Mouse (Mus musculus) erythroblast, embryonic 14.5 days (primary cell): ENCODE results near the gene Defa28. TPM values are rescaled to one million over a fixed set of nuclear protein-coding genes. Genes with fewer than 3 reads are reported as not detected.
"Not testable (repeated sequence)": the region's sequence is repeated elsewhere in the genome, so short reads cannot be mapped to it uniquely, and the experiment has no call there.

Experiments used
- H3K27me3 ChIP-seq: 2 replicates; pipeline ENCODE4 v1.6.1; 2012; ENCODE audit warnings: inconsistent platforms; ENCODE audit not compliant: control insufficient read depth
- H3K36me3 ChIP-seq: 2 replicates; pipeline ENCODE4 v1.6.1; 2012; ENCODE audit warnings: mild to moderate bottlenecking, inconsistent platforms; ENCODE audit not compliant: control insufficient read depth
- H3K4me1 ChIP-seq: 2 replicates; pipeline ENCODE4 v1.6.1; 2012; ENCODE audit warnings: inconsistent platforms; ENCODE audit not compliant: control insufficient read depth
- H3K4me3 ChIP-seq: replicated peaks from 2 replicates; pipeline ENCODE3; 2012; ENCODE audit warnings: moderate library complexity, mild to moderate bottlenecking, inconsistent platforms
- H3K9me3 ChIP-seq: 2 replicates; pipeline ENCODE4 v1.6.1; 2012; ENCODE audit warnings: low read length, inconsistent platforms, mixed read lengths; ENCODE audit not compliant: control insufficient read depth
- polyA plus RNA-seq: library from polyadenylated mRNA; stranded (reverse); fragments of >175 nt; gene quantifications from 2 replicates; pipeline ENCODE4 v1.2.3, GENCODE M21; 2012

Gene Defa28
- polyA plus RNA-seq: not detected in 2 replicates

GRCm38 (mm10) chr8:21582706-21583105, at the start of gene Defa28:
Gene Defa28, plus strand, starts transcription at chr8:21583006.
- not testable (repeated sequence) for H3K4me3 ChIP-seq, H3K36me3 ChIP-seq, H3K27me3 ChIP-seq, H3K9me3 ChIP-seq, H3K4me1 ChIP-seq

GRCm38 (mm10) chr8:21565086-21565485, 17.7 kb upstream of the Defa28 start, which contains the start of gene Defa37:
Gene Defa37, plus strand, starts transcription at chr8:21565386.
- H3K36me3 ChIP-seq, H3K27me3 ChIP-seq, H3K4me1 ChIP-seq, H3K9me3 ChIP-seq, H3K4me3 ChIP-seq: not testable (repeated sequence)

- H3K27me3 ChIP-seq, H3K36me3 ChIP-seq, H3K4me1 ChIP-seq, H3K4me3 ChIP-seq, H3K9me3 ChIP-seq: not testable (repeated sequence)
Observed at GRCm38 (mm10) chr8:21594408-21594807, 11.6 kb downstream of the Defa28 start, which contains the start of gene Gm7861. Gene Gm7861, minus strand, starts transcription at chr8:21594508.

GRCm38 (mm10) chr8:21617883-21618282, 35.1 kb downstream of the Defa28 start, which contains the start of gene Defa26:
Gene Defa26, plus strand, starts transcription at chr8:21618183.
- H3K4me1 ChIP-seq, H3K4me3 ChIP-seq: not testable (repeated sequence)

More at GRCm38 (mm10) chr8:21617883-21618282, 35.1 kb downstream of the Defa28 start, which contains the start of gene Defa26:
- H3K9me3 ChIP-seq, H3K27me3 ChIP-seq, H3K36me3 ChIP-seq: not testable (repeated sequence)

Other genes with a start within 250 kb of the Defa28 start
- gene Defa2, start 204.5 kb upstream of the Defa28 start, polyA plus RNA-seq: not detected in 2 replicates
- gene Defa33, start 191.2 kb upstream of the Defa28 start, polyA plus RNA-seq: not detected in 2 replicates
- not detected in 2 replicates for gene Defa36, start 155.6 kb upstream of the Defa28 start, polyA plus RNA-seq
- gene Gm7849, start 126.4 kb upstream of the Defa28 start, polyA plus RNA-seq: not detected in 2 replicates
- not detected in 2 replicates for gene Defa20, start 73.7 kb upstream of the Defa28 start, polyA plus RNA-seq
- gene Defa32, start 54.0 kb upstream of the Defa28 start, polyA plus RNA-seq: not detected in 2 replicates
- not detected in 2 replicates for gene Defa37, start 17.6 kb upstream of the Defa28 start, polyA plus RNA-seq
- not detected in 2 replicates for gene Gm7861, start 11.5 kb downstream of the Defa28 start, polyA plus RNA-seq
- not detected in 2 replicates for gene Defa26, start 35.2 kb downstream of the Defa28 start, polyA plus RNA-seq
- not detected in 2 replicates for gene Defa17, start 72.8 kb downstream of the Defa28 start, polyA plus RNA-seq
- gene Defa34, start 82.8 kb downstream of the Defa28 start, polyA plus RNA-seq: not detected in 2 replicates
- gene AY761184, start 120.6 kb downstream of the Defa28 start, polyA plus RNA-seq: not detected in 2 replicates
- not detected in 2 replicates for gene Defa24, start 151.5 kb downstream of the Defa28 start, polyA plus RNA-seq
- not detected in 2 replicates for gene Defb50, start 240.5 kb downstream of the Defa28 start, polyA plus RNA-seq